Mouse (Mus musculus): ENCODE measurements around the gene Fam107a.

Fam107a gene

DNA sequence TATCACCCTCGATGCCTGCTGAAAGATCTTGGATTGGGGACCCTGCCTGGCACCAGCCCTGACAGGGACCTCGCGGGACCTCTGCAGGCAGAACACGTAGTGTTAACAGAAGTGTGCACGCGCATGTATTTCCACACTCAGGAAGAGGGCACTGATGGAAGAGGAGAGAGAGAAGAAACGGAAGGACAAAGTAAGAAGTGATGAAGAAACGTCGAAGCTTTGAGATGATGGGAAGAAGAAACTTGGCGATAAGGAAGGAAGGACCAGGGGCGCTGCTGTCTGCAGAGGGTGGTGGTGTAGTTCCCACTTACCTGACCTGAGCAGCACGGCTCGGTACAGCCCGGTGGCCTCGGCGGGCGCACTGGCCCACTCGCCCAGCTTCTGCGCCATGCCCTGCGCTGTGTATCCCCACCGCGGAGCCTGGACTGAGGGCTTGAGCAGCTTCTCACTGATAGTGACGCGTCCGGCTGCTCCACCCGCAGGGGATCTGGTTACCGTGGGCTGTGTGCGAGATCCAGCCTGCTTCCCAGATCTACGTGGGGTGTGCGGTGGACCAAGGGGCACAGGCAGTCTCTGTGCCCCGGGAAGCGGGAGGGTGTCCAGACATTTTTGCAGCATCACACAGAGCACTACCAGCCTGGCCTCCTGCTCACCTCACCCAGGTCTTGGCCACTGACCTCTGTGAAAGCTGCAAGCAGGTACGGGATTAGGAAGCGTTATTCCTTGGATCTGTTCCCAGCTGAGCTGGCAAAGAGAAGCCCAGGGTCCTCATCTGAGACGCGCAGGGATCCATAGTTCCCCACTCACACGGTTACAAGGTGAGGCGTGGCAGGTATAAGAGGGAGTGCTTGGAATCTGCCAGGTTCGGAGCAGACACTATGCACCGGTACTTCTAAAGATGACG is at the start of gene Fam107a:
TSS of gene Fam107a (minus strand) at position 830 of the 904 bp plus-strand sequence.
- DNase-seq (ENCODE audit: low read depth, low spot score): no peak

DNA sequence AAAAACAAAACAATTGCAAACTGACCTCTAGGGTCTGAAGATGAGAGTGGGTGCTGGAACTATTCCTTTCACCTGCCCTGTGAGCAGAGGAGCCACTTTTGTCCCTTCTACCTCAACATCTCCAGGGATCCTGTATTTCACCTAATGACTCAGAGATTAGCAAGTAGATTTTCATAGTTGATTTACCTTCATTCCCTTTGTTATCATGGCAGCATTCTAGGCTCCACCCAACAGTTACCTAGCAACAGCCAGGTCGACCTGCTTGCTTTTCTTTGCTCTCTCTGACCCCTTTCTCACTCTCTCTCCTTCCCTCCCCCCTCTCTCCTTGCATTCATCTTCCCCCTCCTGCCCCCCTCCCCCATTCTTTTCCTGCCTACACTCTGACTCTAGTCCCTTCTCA is 49.3 kb upstream of the Fam107a start:
- DNase-seq (ENCODE audit: low read depth, low spot score): no peak

DNA sequence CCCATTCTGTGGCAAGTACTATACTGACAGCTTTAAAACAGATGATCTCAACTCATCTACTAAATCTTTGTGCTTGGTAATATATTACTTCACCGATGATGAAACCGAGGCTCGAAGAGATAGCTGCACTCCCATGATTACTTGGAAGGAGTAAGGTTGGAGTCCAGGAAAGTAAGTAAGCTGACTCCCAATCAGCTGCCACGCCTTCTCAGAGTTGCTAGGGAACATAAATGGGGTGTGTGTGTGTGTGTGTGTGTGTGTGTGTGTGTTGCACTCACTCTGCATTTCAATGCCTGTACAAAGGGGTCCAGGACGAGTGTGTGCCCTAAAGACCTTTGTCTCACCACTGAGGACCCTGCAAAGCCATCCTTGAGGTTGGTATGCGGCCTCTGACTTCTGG is 48.0 kb upstream of the Fam107a start:
- no peak for DNase-seq (ENCODE audit: low read depth, low spot score)

DNA sequence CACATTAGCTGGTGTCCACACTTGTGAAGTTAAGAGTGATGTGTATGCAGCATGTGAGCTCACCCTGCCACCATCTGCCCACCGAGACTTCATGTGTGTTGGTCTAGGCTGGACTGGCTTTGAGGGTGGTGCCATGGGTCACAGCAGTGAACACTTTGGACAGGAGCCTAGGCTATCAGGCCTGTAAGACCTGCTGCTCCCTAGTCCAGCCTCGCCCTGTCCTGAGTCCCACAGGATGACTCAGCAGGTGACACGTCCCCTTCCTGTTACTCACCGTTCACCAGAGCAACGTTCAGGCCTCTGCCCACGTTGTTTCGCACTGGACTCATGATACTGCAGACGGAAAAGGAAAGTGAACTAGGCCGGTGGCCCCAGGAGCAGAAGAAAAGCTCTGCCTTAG is 39.0 kb upstream of the Fam107a start:
- DNase-seq (ENCODE audit: low read depth, low spot score): no peak

DNA sequence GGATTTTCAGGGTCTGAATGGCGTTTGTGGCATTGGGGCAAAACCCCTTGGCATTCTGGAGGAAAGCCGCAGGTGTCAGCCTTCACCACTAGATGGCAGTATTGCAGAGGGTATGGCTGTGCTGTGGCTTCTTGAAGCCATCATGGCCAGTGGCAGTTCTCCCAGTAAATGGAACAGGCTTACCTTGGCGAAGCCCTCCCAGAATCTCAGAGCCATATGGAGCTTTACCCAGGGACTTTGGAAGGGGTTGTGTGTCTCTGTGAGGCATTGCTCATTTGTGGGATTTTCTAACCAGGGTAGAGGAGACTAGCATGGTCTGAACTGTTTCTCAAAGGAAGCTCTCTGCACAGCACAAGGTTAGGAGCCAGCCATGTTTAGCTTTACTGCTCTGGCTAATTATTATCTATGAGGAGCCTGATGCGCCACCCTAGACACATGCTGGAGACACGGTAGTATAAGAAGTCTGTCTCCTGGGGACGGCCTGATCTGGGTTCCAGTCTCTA is 38.2 kb upstream of the Fam107a start:
- DNase-seq (ENCODE audit: low read depth, low spot score): peak; percentile 42

DNA sequence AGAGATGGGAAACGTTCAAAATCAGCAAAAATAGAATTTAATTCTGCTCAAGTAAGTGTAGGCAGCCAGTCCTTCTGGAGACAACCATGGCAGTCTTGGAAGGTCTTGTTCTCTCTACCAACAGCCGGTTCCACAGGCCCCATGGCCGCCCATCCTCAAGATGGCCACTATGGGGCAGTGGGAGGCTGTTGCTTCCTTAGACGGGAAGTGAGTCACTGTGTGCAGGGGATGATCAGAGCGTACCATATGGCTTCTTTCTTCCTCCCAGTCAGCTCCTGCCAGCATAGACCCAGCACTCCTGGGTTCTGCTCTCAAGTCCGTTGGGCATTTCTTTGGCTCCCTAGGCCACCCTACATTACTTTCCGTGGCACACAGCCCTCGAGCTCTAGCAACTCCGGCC is 31.1 kb upstream of the Fam107a start:
- DNase-seq (ENCODE audit: low read depth, low spot score): no peak

DNA sequence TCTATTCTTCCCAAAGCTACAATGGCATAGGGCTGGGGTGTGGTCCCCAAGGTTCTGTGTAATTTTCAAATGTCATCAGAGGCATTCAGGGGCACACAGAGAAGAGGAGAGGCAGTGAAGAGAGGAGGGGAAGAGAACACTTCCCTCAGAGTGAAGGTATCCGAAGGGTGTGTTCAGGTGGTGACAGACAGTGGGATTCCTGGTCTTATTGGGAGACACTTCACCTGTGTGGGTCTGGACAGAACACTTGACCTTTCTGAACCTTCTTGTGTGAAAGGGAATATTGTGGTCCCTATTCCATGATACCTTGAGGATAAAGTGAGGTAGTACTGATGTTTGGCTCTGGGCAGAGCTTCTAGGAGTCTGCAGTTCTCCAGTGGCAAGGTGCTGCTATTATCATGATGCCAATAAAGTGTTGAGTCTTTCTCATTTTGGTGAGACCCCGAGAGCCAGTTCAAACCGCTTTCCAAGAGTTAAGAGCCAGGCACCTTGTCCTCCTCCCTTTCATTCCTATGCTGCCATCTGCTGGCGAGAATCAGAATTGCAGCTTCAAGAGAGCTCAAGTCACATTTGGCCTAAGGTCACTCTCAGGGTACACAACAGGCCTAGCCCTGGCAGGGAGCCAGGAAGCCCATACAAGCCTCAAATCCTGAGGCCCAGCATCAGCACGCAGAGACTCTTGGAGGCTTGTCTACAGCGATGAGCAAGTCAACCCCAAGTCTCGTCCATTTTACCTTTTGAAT is 28.6 kb upstream of the Fam107a start:
- peak; percentile 65 for DNase-seq (ENCODE audit: low read depth, low spot score)

DNA sequence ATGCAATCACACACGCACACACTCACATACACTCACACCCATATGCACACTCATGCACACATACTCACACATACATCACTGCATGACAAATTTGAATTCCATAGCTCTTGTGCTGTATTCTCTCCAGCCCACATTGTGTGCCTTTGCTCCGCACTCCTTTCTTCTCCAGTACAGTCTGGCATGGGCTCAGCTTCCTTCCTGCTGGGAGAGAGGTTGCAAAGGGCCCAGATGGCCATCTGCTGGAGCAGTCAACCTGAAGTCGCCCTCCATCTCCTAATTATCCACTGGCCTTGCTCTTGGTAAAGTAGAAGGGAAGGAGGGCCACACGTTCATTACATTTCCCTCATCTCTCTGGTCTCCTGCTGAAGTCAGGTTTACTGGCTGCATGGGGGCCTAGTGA is 27.7 kb upstream of the Fam107a start:
- DNase-seq (ENCODE audit: low read depth, low spot score): no peak

DNA sequence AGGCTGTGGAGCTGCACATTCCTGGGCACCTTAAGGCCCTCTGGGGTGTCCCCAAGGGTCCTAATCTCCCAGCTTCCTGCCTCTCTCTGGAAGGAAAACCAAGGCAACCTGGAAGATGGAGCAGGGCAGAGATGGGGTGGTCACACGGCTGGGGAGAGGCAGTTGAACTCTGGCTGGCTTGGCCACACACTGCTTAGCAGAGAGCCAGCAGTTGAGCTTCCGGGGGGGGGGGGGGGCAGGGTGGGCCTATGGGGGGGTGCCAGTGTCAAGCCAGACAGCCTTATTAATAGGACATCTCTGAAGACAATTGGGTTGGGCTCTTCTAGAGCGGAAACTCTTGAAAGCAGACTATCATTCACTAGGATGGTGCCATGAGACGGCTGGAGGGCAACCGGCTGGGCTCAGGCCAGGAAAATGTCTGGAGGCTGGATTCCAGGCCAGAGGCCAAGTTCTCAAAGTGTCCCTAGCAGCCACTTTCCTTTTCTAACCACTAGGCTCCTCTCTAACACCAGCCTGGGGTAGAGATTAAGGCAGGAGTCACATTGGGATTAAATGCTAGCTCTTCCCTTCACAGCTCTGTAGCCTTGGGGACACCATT is 24.8 kb upstream of the Fam107a start:
- no peak for DNase-seq (ENCODE audit: low read depth, low spot score)

DNA sequence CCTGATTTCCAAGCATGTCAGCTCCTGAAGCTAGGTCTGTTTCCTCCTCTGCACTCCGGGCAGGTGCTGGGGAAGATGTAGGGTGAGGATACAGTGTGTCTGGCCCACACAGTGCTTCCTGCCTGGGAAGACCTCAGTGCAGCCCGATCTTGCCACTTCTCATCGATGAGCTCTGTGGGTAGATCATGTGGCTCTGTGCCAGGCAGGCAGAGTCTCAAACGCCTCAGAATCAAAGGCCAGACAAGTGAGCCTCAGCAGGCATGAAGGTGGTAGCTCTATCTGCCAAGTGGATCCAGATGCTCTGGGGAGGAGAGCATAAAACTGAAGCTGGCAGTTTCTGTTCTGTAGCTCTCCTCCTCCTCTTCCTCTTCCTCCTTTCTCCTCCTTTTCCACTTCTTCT is 22.4 kb upstream of the Fam107a start:
- no peak for DNase-seq (ENCODE audit: low read depth, low spot score)

DNA sequence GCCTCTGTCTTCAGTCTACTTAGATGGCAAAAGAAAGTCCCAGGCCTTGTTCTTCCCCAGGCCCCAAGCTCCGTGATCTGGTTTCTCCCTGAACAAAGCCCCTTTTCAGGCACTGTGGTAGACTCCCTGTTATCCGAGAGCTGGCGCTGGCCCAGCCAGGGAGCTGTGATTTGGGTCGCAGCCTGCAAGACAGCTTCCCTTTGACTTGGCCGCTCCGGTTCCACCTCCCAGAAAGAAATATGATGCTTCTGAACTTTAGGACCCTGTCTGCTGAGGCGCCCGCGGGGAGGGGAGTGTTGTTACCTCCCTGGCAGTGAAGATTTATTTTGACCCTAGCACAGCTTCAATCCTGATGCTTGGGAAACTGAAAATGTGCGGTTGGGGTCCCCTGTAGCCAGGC is 18.1 kb upstream of the Fam107a start:
- no peak for DNase-seq (ENCODE audit: low read depth, low spot score)

DNA sequence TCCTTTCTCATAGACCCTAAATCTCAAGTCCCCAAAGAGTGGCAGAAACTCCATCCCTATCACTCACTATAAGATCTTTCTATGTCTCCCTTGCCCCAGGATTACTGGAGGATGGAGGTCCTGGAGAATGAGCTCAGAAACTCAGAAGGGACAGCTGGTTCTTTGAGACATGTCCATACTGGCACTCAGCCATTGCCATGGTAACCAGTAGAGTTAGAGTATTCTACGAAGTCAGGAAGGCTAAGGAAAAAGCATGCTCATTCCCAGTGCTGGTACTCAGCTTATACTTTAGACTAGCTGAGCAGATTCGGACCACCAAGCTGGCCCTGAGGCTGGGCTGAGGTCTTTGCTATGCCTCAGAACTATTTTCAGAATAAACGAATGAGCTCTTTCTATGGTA is 16.7 kb upstream of the Fam107a start:
- no peak for DNase-seq (ENCODE audit: low read depth, low spot score)

DNA sequence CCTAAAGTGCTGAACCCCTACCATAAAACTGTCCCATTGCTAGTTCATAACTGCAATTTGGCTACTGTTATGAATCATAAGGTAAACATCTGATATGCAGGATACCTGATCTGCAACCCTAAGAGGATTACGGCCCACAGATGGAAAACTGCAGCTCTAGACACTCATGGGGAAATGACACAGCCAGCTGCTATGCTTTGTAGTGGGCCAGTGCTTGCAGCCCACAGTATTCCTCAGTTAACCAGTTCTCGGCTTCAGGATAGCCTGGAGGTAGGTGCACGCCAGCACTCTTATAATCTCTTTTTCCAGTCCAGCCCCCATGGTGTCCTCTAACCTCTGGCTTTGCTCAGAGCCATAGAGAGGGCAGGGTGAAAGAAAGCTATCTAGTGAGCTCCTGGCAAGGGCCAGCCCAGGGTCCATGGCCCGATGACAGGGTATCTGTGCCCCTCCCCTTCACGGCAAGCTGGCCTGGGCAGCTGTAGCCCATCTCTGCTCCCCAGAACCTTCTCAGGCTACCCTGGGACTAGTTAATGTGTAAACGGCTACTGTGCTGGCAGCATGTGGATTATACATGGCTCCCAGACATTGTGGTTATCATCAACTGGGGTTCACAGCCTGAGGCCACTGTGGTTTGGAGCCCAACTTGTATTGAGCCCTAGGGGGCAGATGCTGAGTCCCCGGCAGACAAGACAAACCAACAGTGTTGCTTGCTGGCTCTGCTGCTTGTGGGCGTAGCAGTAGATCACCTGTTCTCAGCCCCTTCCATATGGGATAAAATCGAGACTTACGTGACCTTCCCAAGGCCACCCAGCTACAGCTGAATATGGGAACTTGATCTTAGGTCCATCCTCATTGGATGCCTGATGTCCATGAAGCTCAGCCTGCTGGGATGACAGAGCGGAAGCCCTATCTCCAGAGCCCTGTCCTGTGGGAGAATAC is 14.8 kb upstream of the Fam107a start:
- DNase-seq (ENCODE audit: low read depth, low spot score): no peak

DNA sequence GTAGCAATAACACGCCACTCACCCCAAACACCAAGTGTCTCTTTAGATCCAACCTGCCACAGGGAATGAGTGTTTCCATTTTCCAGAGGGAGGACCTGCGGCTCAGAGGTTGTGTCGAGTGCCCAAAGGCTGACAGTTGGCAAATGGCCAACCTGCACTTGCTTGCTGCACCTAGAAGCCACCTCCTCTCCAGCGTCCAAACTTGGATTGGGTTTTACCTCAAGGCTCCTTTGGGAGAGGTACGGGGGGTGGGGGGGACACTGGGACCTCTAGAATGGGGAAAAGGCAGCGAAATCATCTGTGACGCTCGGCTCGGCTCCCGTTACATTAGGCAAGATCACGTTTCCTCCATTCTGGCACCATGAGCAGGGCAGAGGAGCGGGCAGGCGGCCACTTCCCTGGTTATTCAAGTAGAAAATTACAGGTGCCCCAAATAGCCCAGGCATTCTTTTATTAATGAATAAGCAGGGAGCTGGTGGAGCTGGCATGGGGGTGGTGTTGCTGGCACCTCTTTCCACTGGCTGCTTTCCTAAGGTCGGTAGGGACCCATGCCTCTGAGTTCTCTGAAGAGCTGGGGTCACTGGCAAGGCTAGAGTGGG is 13.6 kb upstream of the Fam107a start:
- DNase-seq (ENCODE audit: low read depth, low spot score): no peak

DNA sequence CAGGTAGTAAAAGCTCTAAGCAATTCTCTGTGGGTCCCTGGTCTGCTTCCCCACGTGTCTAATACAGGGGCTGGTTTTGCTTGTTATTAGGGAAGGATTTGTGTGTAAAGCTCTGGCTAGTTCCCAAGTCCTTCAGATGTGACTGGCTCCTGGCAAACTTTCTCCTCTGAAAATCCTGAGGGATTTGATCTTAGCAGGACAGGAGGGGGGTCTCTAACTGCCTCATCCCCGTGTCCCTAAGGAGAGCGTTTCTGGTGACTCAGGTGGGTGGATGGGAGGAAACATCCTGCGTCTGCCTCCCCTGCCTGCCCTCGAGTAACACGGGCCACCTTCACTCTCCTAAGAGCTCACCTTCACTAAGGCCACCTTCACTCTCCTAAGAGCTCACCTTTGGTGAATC is 12.6 kb upstream of the Fam107a start:
- DNase-seq (ENCODE audit: low read depth, low spot score): no peak

DNA sequence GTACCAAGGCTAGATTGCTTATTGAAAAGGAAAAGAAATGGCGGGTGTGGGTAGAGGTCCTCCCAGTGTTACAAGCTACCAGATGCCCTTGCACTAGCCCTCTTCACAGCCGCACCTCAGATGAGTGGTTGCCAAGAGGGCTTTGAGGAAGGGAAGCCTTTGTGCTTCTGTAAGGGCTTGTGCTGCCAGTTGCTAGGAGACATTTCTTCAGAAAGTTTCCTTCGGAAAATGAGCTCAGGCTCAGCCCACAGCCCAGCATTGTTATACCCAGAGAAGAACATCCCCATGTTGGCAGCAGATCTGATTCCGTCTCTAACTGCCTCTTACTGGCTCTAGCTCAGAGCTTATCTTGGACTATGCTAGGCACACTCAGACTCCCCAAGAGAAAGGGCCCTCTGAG is 11.7 kb upstream of the Fam107a start:
- DNase-seq (ENCODE audit: low read depth, low spot score): no peak

DNA sequence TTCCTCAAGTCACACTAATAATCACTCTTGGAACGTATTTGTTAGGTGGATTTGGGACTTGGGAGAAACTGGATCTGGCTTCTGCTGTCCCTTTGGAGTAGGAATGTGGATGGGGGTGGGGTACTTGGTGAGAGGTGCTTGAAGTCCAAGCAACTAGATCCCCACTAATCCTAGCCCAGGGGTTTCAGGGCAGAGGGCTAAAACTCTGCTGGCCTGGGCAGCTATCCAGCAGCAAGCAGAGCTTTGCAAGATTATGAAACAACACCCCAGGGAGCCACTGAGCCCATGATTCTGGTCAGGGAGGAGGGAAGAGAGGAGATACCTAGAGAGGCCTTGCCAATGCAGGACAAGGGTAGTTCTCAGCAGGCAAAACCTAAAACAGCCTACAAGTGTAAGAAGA is 9.5 kb upstream of the Fam107a start:
- no peak for DNase-seq (ENCODE audit: low read depth, low spot score)

DNA sequence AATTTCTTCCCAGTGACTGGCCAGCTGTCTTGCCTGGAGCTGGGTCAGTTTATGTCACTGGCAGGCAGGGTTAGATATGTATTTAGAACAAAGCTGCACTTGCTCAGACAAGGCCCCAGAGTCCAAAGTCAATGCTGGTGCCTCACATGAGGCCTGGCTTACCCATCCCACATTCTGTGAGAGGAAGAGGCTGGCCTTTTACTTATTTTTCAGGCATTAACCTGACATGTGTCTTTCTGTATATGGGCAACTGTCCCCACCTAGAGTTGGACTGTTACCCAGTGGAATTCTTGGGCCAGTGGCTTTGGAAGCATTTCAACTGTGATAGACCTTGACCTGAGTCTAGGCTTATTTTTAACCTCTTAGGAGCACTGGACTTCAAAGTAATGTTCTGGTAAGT is 9.1 kb upstream of the Fam107a start:
- no peak for DNase-seq (ENCODE audit: low read depth, low spot score)

DNA sequence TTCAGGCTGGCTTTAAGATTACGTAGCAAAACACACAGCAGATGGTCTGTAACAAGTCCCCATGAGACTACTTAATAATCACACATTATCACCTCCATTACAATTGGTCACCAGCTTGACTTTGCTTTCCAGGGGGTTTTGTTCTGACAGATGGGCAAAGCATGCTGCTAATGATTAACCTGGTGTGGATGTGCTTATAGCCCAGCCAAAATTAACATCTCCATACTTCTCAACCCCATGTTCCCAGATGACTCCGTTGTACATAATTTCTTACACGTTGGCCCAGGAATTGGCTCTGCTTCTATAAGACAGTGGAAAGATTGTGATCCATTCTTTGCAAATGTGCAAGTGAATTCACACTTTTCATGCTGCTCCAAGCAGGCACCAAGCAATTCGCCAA is 7.9 kb upstream of the Fam107a start:
- DNase-seq (ENCODE audit: low read depth, low spot score): no peak

DNA sequence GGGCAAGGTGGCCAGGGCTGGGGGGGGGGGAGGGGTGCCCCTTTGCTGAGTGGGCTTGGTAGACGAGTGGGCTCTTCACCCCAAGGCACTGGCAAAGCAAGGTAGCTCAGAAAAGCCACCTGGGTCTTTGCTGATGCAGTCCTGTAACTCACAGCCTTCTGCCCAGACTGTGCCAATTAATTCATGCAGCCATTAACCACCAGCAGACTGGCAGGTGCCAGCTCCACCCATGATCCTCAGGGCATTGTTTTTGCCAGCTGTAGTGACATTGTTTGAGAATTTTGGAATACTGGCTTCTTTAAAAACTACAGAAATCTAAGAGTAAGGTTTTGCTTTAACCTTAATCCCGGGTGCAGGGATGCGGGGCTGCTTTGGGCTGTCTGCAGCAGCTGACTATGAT is 2.7 kb upstream of the Fam107a start:
- no peak for DNase-seq (ENCODE audit: low read depth, low spot score)

All from retina, adult 2 months (tissue).